Mouse (Mus musculus) ES-Bruce4 (cell line): ENCODE data around the gene Ddn.

Experiments
- CTCF ChIP-seq: IDR thresholded peaks from one replicate; pipeline ENCODE4 v1.8.1; 2011; ENCODE audit warnings: low read depth, low read length
- POLR2A ChIP-seq: IDR thresholded peaks from one replicate; pipeline ENCODE4 v1.8.1; 2011; ENCODE audit warnings: low read length; ENCODE audit not compliant: insufficient read depth

- TF ChIP-seq POLR2A (no peak), CTCF (no peak)
Observed at GRCm38 (mm10) chr15:98835291-98835690, 26.0 kb upstream of the Ddn start.
